Mouse (Mus musculus) heart, postnatal 0 days (tissue): ENCODE results near the gene Mysm1.

Source experiments
- CTCF ChIP-seq: IDR thresholded peaks from 2 replicates; pipeline ENCODE4 v1.5.1; 2016; ENCODE audit warnings: antibody characterized with exemption, control low read depth, low read depth
- EP300 ChIP-seq: IDR thresholded peaks from 2 replicates; pipeline ENCODE4 v1.6.1; 2016; ENCODE audit warnings: antibody characterized with exemption, low read depth

DNA sequence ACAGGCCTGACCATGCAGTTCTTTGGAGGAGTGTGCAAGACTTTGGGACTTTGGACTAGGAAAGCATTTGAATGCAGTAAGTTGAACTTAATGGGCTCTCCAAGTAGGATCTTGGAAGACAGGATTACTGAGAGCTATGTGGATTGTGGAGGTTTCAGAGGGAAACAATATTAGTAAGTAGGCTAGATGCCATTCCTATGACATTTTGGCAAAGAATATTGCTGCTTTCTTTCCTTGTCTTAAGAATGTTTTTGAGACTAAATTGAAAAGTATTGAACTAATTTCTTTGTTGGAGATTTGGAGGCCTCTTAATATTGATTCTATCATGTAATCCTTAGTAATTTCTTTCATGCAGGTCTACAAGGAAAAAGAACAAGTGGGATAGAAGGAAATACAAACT lies 33.4 kb upstream of the Mysm1 start:
- no peak for TF ChIP-seq EP300
- TF ChIP-seq CTCF: no peak
